Mouse (Mus musculus) heart, postnatal 0 days (tissue): ENCODE data around the gene Sun1.

ENCODE experiments used
- CTCF ChIP-seq: IDR thresholded peaks from 2 replicates; pipeline ENCODE4 v1.5.1; 2016; ENCODE audit warnings: antibody characterized with exemption, control low read depth, low read depth
- EP300 ChIP-seq: IDR thresholded peaks from 2 replicates; pipeline ENCODE4 v1.6.1; 2016; ENCODE audit warnings: antibody characterized with exemption, low read depth

- TF ChIP-seq CTCF (no peak), EP300 (no peak)
These were observed 56.8 kb downstream of the Sun1 start for GRCm38 (mm10) chr5:139257265-139257664.
